Mouse (Mus musculus) small intestine, adult 2 months (tissue): ENCODE measurements around the gene 5730596B20Rik.

Experiments used
- CTCF ChIP-seq: fragments of 200-500 bp; IDR thresholded peaks from 2 replicates; pipeline ENCODE4 v1.5.1; 2012; ENCODE audit warnings: low read depth, mild to moderate bottlenecking, control low read depth, inconsistent platforms, low read length, moderate library complexity, mixed read lengths; ENCODE audit not compliant: insufficient replicate concordance, insufficient read length; ENCODE audit errors: extremely low read depth
- POLR2A ChIP-seq: fragments of 200-500 bp; IDR thresholded peaks from 2 replicates; pipeline ENCODE4 v1.6.1; 2012; ENCODE audit warnings: low read depth, mild to moderate bottlenecking, control low read depth, inconsistent platforms, low read length, moderate library complexity

GRCm38 (mm10) chr6:52205221-52205620 lies 27.9 kb downstream of the 5730596B20Rik start:
- no peak for TF ChIP-seq CTCF
- TF ChIP-seq POLR2A: no peak
